Mouse (Mus musculus) brown adipose tissue, adult 24 weeks (tissue): ENCODE data around the gene 9430015G10Rik. TPM values are rescaled to one million over a fixed set of nuclear protein-coding genes. Genes with fewer than 3 reads are reported as not detected.
A peak's percentile ranks its signal among the peaks of the same experiment; 100 is the strongest.

Source experiments
- H3K27ac ChIP-seq: fragments of 200-500 bp; replicated peaks from 2 replicates; pipeline ENCODE4 v1.5.1; 2012; ENCODE audit warnings: low read depth, mild to moderate bottlenecking, low read length
- H3K4me1 ChIP-seq: fragments of 200-500 bp; 2 replicates; pipeline ENCODE4 v1.6.1; 2012; ENCODE audit warnings: low read length, mixed read lengths; ENCODE audit not compliant: control insufficient read depth, insufficient read depth, insufficient read length
- H3K4me3 ChIP-seq: fragments of 200-500 bp; 2 replicates; pipeline ENCODE4 v1.5.1; 2012; ENCODE audit warnings: low read depth, mild to moderate bottlenecking, low read length, moderate library complexity; ENCODE audit not compliant: insufficient read depth
- polyA plus RNA-seq: library from polyadenylated mRNA; stranded (reverse); fragments of >200 nt; gene quantifications from 2 replicates; pipeline ENCODE4 v1.2.4, GENCODE M21; 2012; ENCODE audit not compliant: missing spikeins, insufficient read depth, insufficient read length

9430015G10Rik gene
- polyA plus RNA-seq, 1 experiment: 0.48 TPM

GRCm38 (mm10) chr4:156085256-156085655 lies 24.5 kb upstream of the 9430015G10Rik start:
- Histone ChIP-seq H3K27ac (no peak overlapping the region), H3K4me1 (no peaks in the 10 kb centered on the region), H3K4me3 (no peak overlapping the region)

GRCm38 (mm10) chr4:156087398-156088087 lies 22.2 kb upstream of the 9430015G10Rik start:
- H3K27ac ChIP-seq: no peak overlapping the region
- no peaks in the 10 kb centered on the region for H3K4me1 ChIP-seq
- no peak overlapping the region for H3K4me3 ChIP-seq

GRCm38 (mm10) chr4:156091236-156091635 lies 18.5 kb upstream of the 9430015G10Rik start:
- no peak overlapping the region for H3K4me3 ChIP-seq
- H3K27ac ChIP-seq: no peak overlapping the region
- H3K4me1 ChIP-seq: no peaks in the 10 kb centered on the region

- Histone ChIP-seq H3K27ac (no peak overlapping the region), H3K4me1 (no peaks in the 10 kb centered on the region), H3K4me3 (no peak overlapping the region)
Measured at GRCm38 (mm10) chr4:156092765-156093164, 17.0 kb upstream of the 9430015G10Rik start.

- Histone ChIP-seq H3K4me1 (no peaks in the 10 kb centered on the region), H3K27ac (no peak overlapping the region), H3K4me3 (no peak overlapping the region)
Measured at GRCm38 (mm10) chr4:156093758-156094157, 16.0 kb upstream of the 9430015G10Rik start.

GRCm38 (mm10) chr4:156096191-156096590 lies 13.6 kb upstream of the 9430015G10Rik start:
- H3K4me3 ChIP-seq: no peak overlapping the region
- H3K27ac ChIP-seq: no peak overlapping the region
- no peaks in the 10 kb centered on the region for H3K4me1 ChIP-seq

GRCm38 (mm10) chr4:156097770-156098366 lies 11.9 kb upstream of the 9430015G10Rik start:
- Histone ChIP-seq H3K4me1 (no peaks in the 10 kb centered on the region), H3K4me3 (no peak overlapping the region), H3K27ac (no peak overlapping the region)

GRCm38 (mm10) chr4:156099427-156099826 lies 10.4 kb upstream of the 9430015G10Rik start:
- H3K27ac ChIP-seq: no peak overlapping the region
- H3K4me1 ChIP-seq: no peaks in the 10 kb centered on the region
- no peak overlapping the region for H3K4me3 ChIP-seq

- Histone ChIP-seq H3K4me3 (no peak overlapping the region), H3K27ac (no peak overlapping the region), H3K4me1 (no peaks in the 10 kb centered on the region)
Measured at GRCm38 (mm10) chr4:156100501-156100900, 9.3 kb upstream of the 9430015G10Rik start.

- no peak overlapping the region for H3K4me3 ChIP-seq
- no peaks in the 10 kb centered on the region for H3K4me1 ChIP-seq
- no peak overlapping the region for H3K27ac ChIP-seq
Measured at GRCm38 (mm10) chr4:156101481-156101903, 8.3 kb upstream of the 9430015G10Rik start.

- Histone ChIP-seq H3K4me1 (no peaks in the 10 kb centered on the region), H3K4me3 (no peak overlapping the region), H3K27ac (no peak overlapping the region)
Measured at GRCm38 (mm10) chr4:156103342-156103741, 6.4 kb upstream of the 9430015G10Rik start.

GRCm38 (mm10) chr4:156108606-156109546 lies 906 bp upstream of the 9430015G10Rik start:
- Histone ChIP-seq H3K4me1 (no peaks in the 10 kb centered on the region), H3K4me3 (peak overlapping the region; percentile 73), H3K27ac (peak overlapping the region; percentile 80)

GRCm38 (mm10) chr4:156124077-156124476 lies 14.3 kb downstream of the 9430015G10Rik start:
- H3K4me3 ChIP-seq: no peak overlapping the region
- no peak overlapping the region for H3K27ac ChIP-seq
- no peaks in the 10 kb centered on the region; the same call in 1 of the 2 replicates for H3K4me1 ChIP-seq

GRCm38 (mm10) chr4:156125393-156125792 lies 15.6 kb downstream of the 9430015G10Rik start:
- no peak overlapping the region for H3K4me3 ChIP-seq
- H3K27ac ChIP-seq: no peak overlapping the region
- H3K4me1 ChIP-seq: no peaks in the 10 kb centered on the region; the same call in 1 of the 2 replicates

- Histone ChIP-seq H3K4me3 (no peak overlapping the region), H3K4me1 (no peaks in the 10 kb centered on the region; the same call in 1 of the 2 replicates), H3K27ac (no peak overlapping the region)
Measured at GRCm38 (mm10) chr4:156126841-156127240, 17.1 kb downstream of the 9430015G10Rik start.
